Mouse (Mus musculus) 3134 (cell line): ENCODE measurements around the gene Tmed1.
A peak's percentile ranks its signal among the peaks of the same experiment; 100 is the strongest.
"Not testable (repeated sequence)": the region's sequence is repeated elsewhere in the genome, so short reads cannot be mapped to it uniquely, and the experiment has no call there.

ENCODE experiments used
- DNase-seq: peaks from one replicate; pipeline ENCODE4 v3.0.0-alpha.2; 2011; ENCODE audit warnings: low spot score; ENCODE audit not compliant: insufficient read length; ENCODE audit errors: extremely low read depth

Gene Tmed1

DNA sequence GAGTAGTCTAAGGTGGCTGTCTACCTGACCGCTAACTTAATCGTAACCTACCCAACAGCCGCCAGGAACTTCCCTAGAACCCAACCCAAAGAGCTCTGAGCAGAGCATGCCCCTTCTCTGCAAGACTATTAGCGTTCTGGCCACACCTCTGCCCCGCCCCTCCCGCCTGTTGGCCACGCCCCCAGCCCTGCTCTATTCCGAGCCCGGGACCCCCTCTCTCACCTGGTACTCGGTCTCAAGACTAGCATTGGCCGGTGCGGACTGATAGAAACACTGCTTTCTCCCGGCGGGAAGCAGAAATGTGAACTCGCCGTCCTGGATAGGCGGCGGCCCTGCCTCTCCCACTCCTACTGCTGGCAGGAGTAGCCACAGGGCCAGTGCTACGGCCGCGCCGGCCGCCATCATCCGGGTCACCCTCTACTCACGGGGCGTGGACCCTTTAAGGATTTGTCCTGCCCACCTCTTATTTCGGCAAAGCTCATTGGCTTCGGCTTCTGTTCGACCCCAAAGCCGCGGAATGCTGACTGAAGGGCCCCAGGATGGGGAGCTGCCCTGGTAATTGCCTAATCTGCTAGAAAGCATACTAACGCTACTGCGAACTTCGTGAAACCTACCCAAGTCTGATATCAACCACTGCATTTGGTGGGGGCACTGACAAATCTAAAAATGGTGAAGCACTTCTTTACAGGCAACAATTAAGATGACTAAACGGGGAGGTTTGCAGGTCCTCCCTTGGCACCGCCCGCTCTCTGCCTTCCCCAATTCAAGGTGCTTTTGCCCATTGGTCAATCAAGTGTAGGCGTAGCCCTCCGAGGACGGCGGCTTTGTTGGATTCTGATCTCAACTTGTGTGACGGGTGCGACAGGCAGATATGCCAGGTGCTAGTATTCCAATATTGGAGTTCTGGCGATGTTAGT, at the start of gene Tmed1:
Gene Tmed1, minus strand, starts transcription at position 481 of the 917 bp plus-strand sequence.
- DNase-seq, result peak; percentile 97

DNA sequence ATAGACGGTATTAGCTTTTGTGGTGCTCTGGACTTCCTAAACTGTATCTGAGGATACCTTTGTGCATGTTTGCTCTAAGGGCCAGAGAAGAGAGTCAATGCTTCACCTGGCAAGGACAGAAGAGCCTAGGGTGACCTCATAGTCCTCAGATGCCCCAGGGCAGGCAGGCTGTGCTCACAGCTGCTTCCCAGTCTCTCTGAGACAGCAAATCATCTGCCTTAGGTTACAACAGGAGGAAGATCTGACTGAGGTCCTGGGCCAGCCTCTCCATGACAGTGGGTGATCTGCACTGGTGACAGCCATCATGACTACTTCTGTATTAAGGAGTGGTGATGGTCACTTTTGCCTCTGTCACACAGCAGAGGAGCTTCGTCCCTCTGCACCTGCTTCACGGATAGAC, 49.1 kb upstream of the Tmed1 start:
- DNase-seq, result no peak

DNA sequence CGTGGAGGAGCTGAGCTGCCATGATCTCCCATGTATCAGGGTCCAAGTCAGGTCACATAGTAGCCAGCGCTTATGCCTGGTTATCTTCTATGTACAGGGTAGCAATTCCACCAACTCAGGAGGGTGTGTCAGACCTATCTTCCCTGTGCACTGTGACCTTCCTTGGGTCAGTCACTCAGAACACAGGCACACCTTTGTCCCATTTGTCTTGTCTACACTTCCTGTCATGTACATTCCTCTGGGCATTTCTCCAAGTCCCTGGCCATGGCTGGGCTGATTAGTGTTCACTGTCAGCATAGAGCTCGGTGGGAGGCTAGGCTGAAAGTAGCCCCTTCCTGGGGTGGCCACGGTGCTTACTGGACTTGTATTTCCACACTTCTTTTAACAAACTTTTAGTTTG, 48.3 kb upstream of the Tmed1 start:
- DNase-seq, result no peak

GRCm38 (mm10) chr9:21557556-21557955, 47.5 kb upstream of the Tmed1 start:
- no peak for DNase-seq

- DNase-seq, result no peak
Measured at GRCm38 (mm10) chr9:21556996-21557395, 46.9 kb upstream of the Tmed1 start.

- DNase-seq, result no peak
Measured at GRCm38 (mm10) chr9:21555198-21555742, 45.2 kb upstream of the Tmed1 start.

GRCm38 (mm10) chr9:21553607-21554273, 43.7 kb upstream of the Tmed1 start:
- DNase-seq, result no peak

- DNase-seq, result no peak
Measured at GRCm38 (mm10) chr9:21551049-21551448, 41.0 kb upstream of the Tmed1 start.

GRCm38 (mm10) chr9:21547075-21547941, 37.3 kb upstream of the Tmed1 start:
- DNase-seq, result peak; percentile 71

- no peak for DNase-seq
Measured at GRCm38 (mm10) chr9:21546789-21547074, 36.7 kb upstream of the Tmed1 start, which contains the start of gene Carm1. Gene Carm1, plus strand, starts transcription at chr9:21546894.

- peak; percentile 98 for DNase-seq
Measured at GRCm38 (mm10) chr9:21545916-21546788, 36.1 kb upstream of the Tmed1 start.

GRCm38 (mm10) chr9:21545351-21545915, 35.4 kb upstream of the Tmed1 start:
- no peak for DNase-seq

GRCm38 (mm10) chr9:21542001-21542400, 31.9 kb upstream of the Tmed1 start:
- DNase-seq, result not testable (repeated sequence)

GRCm38 (mm10) chr9:21539981-21540753, 30.1 kb upstream of the Tmed1 start:
- no peak for DNase-seq

- DNase-seq, result no peak
Measured at GRCm38 (mm10) chr9:21537009-21537408, 27.0 kb upstream of the Tmed1 start.

DNA sequence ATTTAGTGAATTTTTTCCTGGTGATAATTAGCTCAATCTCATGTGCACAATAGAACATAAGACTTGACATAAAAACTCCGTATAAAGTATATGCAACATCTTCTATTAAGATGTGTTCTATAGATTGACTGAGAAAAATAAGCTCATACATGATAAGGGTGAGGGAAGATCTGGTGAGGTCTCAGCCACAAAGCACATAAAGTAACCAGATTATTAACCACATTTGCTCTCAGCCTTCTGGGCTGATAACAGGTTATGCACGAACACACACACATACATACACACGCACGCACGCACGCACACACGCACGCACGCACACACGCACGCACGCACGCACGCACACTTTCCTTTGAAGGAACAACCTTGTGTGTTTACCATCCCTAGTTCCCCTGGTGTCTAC, 26.4 kb upstream of the Tmed1 start:
- no peak for DNase-seq

DNA sequence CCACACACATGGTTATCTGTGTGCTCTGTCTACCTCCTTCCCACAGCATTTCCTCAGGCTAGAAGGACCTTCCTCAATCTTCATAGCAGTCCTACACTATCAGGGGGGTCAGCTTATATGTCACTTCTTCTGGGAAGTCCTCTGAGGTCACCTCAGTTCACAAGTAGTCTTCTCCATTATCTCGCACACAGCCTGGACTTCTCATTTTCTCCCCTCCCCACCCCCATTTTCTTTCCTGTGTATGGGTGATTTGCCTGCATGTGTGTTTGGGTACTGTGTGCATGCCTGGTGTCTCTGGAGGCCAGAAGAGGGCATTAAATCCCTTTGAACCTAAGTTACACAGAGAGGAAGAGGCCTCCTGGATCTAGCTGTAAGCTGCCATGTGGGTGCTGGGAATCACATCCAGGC, 17.9 kb upstream of the Tmed1 start:
- DNase-seq, result no peak

DNA sequence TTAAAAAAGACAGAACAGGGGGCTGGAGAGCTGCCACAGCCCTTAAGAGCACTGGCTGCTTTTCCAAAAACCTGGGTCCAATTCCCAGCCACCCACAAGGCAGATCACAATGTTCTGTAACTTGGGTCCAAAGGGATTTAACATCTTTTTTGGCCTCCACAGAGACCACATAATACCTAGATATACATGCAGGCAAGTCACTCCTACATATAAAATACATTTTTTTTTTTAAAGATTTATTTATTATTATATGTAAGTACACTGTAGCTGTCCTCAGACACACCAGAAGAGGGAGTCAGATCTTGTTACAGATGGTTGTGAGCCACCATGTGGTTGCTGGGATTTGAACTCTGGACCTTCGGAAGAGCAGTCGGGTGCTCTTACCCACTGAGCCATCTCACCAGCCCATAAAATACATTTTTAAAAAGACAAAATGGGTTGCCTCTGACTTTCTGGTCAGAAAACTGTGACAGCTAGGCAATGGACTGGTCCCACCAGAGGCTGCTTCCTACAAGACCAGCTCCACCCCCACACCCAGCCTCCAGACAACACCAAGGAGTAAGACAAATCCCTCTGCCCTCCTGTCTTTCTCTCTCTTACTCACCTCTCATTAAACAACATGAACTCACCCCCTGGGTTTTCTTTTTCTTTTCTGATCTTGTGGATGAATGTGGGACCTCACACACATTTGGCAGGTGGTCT, 17.2 kb upstream of the Tmed1 start:
- no peak for DNase-seq
